Mouse (Mus musculus) erythroblast, embryonic 14.5 days (primary cell): ENCODE results near the gene Cfap77.

Experiments used
- GATA1 ChIP-seq: IDR thresholded peaks from 2 replicates; pipeline ENCODE4 v1.6.1; 2012; ENCODE audit warnings: low read length, inconsistent platforms, mixed read lengths
- TAL1 ChIP-seq: IDR thresholded peaks from 3 replicates; pipeline ENCODE4 v1.6.1; 2012; ENCODE audit warnings: low read length, inconsistent platforms, mixed read lengths

- no peak for TF ChIP-seq GATA1
- no peak for TF ChIP-seq TAL1
Measured at GRCm38 (mm10) chr2:28975604-28976003, 79.3 kb downstream of the Cfap77 start.
